8 mouse cellular contexts compared by ENCODE assay signal in the genomic region with DNA sequence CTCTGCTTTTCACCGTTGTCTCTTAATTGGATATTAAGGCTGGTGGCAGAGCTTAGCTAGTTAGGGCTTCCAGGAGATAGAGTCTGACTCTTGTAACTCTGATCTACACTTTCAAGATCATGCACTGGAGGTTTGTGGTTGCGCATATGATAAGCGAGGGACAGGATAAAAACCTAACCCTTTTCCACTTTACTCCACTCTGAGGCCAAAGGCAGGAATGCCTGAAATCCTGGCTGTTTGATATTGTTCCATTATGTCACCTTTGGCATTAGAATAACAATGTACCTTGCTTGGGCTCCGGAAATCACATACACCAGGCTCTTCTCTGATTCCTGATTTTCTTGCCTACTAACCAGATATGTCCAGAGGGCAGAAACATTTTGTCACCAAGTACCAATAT. TPM values are rescaled to one million over a fixed set of nuclear protein-coding genes. Genes with fewer than 3 reads are reported as not detected.
DNase-seq lines count a peak whose midpoint lies in the region; ATAC-seq and TF ChIP-seq lines count a peak whose summit lies in the region.

No protein-coding gene starts in this region.

- TF ChIP-seq CTCF in forebrain, postnatal 0 days (IDR thresholded peaks at IDR 0.05; ENCODE audit: low read depth): no peak

- H3K9me3 ChIP-seq in heart, embryonic 15.5 days (replicated peaks): no peaks in the 10 kb centered on the region
- no peaks in the 10 kb centered on the region for H3K9me3 ChIP-seq in heart, embryonic 10.5 days
- no peaks in the 10 kb centered on the region for H3K9me3 ChIP-seq in forebrain, postnatal 0 days (ENCODE audit: low read length)
- H3K9me3 ChIP-seq in midbrain, embryonic 10.5 days (replicated peaks): no peaks in the 10 kb centered on the region

- peak overlapping the region; percentile 86; the same call in 1 of the 2 replicates for H3K4me2 ChIP-seq in heart, embryonic 15.5 days
- peak overlapping the region; percentile 66 for H3K4me2 ChIP-seq in forebrain, postnatal 0 days (ENCODE audit: low read depth)

- no peak overlapping the region for H3K9ac ChIP-seq in heart, embryonic 15.5 days
- peak overlapping the region; percentile 98 for H3K9ac ChIP-seq in forebrain, postnatal 0 days

- H3K36me3 ChIP-seq in heart, embryonic 15.5 days: no peaks in the 10 kb centered on the region
- H3K36me3 ChIP-seq in heart, embryonic 10.5 days: no peaks in the 10 kb centered on the region
- no peaks in the 10 kb centered on the region for H3K36me3 ChIP-seq in forebrain, postnatal 0 days (ENCODE audit: insufficient read depth)
- no peaks in the 10 kb centered on the region for H3K36me3 ChIP-seq in midbrain, embryonic 10.5 days

- no peak for ATAC-seq in heart, embryonic 15.5 days (replicated peaks; ENCODE audit: insufficient number of reproducible peaks, insufficient read depth, low FRiP score, low read depth)
- no peak for ATAC-seq in forebrain, postnatal 0 days

- 60% methylated on average over 4 of the region's 4 CpGs for WGBS in heart, embryonic 15.5 days
- WGBS in heart, embryonic 10.5 days: 68% methylated on average over 4 of the region's 4 CpGs
- WGBS in forebrain, postnatal 0 days: 46% methylated on average over 4 of the region's 4 CpGs
- 62% methylated on average over 4 of the region's 4 CpGs for WGBS in midbrain, embryonic 10.5 days

- no peak overlapping the region for H3K27ac ChIP-seq in heart, embryonic 15.5 days
- no peak overlapping the region for H3K27ac ChIP-seq in heart, embryonic 10.5 days
- peak overlapping the region; percentile 99 for H3K27ac ChIP-seq in forebrain, postnatal 0 days (ENCODE audit: low read depth, low read length)
- peak overlapping the region; percentile 98 for H3K27ac ChIP-seq in midbrain, embryonic 10.5 days (replicated peaks)

- H3K27me3 ChIP-seq in heart, embryonic 15.5 days: no peaks in the 10 kb centered on the region
- no peaks in the 10 kb centered on the region for H3K27me3 ChIP-seq in heart, embryonic 10.5 days (ENCODE audit: insufficient read depth, poor library complexity, severe bottlenecking)
- H3K27me3 ChIP-seq in forebrain, postnatal 0 days (ENCODE audit: insufficient read depth, low read length): no peaks in the 10 kb centered on the region
- no peaks in the 10 kb centered on the region for H3K27me3 ChIP-seq in midbrain, embryonic 10.5 days (ENCODE audit: low read depth, poor library complexity, severe bottlenecking)

- peak overlapping the region; percentile 82; the same call in 1 of the 2 replicates for H3K4me3 ChIP-seq in heart, embryonic 15.5 days
- no peak overlapping the region for H3K4me3 ChIP-seq in heart, embryonic 10.5 days
- H3K4me3 ChIP-seq in forebrain, postnatal 0 days (ENCODE audit: low read depth, low read length): peak overlapping the region; percentile 83
- peak overlapping the region; percentile 80 for H3K4me3 ChIP-seq in midbrain, embryonic 10.5 days

- DNase-seq in heart, embryonic 10.5 days (ENCODE audit: low spot score): no peak
- DNase-seq in brain, adult 2 months (ENCODE audit: low read depth, low spot score): peak; percentile 15
- DNase-seq in forebrain, postnatal 0 days: peak; percentile 51
- no peak for DNase-seq in midbrain, embryonic 10.5 days (ENCODE audit: low spot score)
- no peak for DNase-seq in right cerebral cortex, postnatal 4 days
- DNase-seq in spleen, postnatal 36 days (ENCODE audit: low spot score in 2 of 2): no peak
- no peak for DNase-seq in ovary, postnatal 10 days (ENCODE audit: low spot score)

- H3K4me1 ChIP-seq in heart, embryonic 15.5 days (replicated peaks): peaks cover 9% of the 10 kb centered on the region; the same call in 1 of the 2 replicates
- H3K4me1 ChIP-seq in heart, embryonic 10.5 days: no peaks in the 10 kb centered on the region; the same call in 1 of the 2 replicates
- H3K4me1 ChIP-seq in forebrain, postnatal 0 days (ENCODE audit: insufficient read depth): peaks cover 11% of the 10 kb centered on the region; the same call in 1 of the 2 replicates
- H3K4me1 ChIP-seq in midbrain, embryonic 10.5 days: peaks cover 19% of the 10 kb centered on the region

RNA-seq across cellular contexts. Expression of gene Lancl2, which starts 0.7 kb away (rescaled TPM):
- 15.8 and 18.9 TPM in 2 replicates for polyA plus RNA-seq in heart, embryonic 15.5 days (2015; fragmentation: Nextera tagmentation; extraction: Ambion mirVana)
- polyA plus RNA-seq in heart, embryonic 10.5 days (2016; fragmentation: Nextera tagmentation; extraction: Ambion mirVana): 20.6 and 22.2 TPM in 2 replicates
- 146 and 150 TPM in 2 replicates for total RNA-seq in forebrain, postnatal 0 days (2014; rRNA removed)
- polyA plus RNA-seq in forebrain, postnatal 0 days (2015; fragmentation: Nextera tagmentation; extraction: Ambion mirVana): 76.0 and 102 TPM in 2 replicates
- polyA plus RNA-seq in midbrain, embryonic 10.5 days (2016; fragmentation: Nextera tagmentation; extraction: Ambion mirVana): 39.3 and 45.7 TPM in 2 replicates

RNA-seq across cellular contexts. Expression of gene Pyurf, which starts 9.8 kb away (rescaled TPM):
- 24.8 and 25.9 TPM in 2 replicates for polyA plus RNA-seq in heart, embryonic 15.5 days (2015; fragmentation: Nextera tagmentation; extraction: Ambion mirVana)
- polyA plus RNA-seq in heart, embryonic 10.5 days (2016; fragmentation: Nextera tagmentation; extraction: Ambion mirVana): 23.5 and 28.4 TPM in 2 replicates
- total RNA-seq in forebrain, postnatal 0 days (2014; rRNA removed): 9.7 and 11.8 TPM in 2 replicates
- 9.0 and 9.6 TPM in 2 replicates for polyA plus RNA-seq in forebrain, postnatal 0 days (2015; fragmentation: Nextera tagmentation; extraction: Ambion mirVana)
- 17.7 and 18.8 TPM in 2 replicates for polyA plus RNA-seq in midbrain, embryonic 10.5 days (2016; fragmentation: Nextera tagmentation; extraction: Ambion mirVana)

Comparison
In these comparisons a context has a peak if more than half of its experiments do, and no peak if none do; other contexts are left out.
1. H3K27ac ChIP-seq: peak in forebrain, postnatal 0 days (single experiment) and midbrain, embryonic 10.5 days (single experiment); none in heart, embryonic 15.5 days (single experiment) and heart, embryonic 10.5 days (single experiment).
2. DNase-seq: peak in brain, adult 2 months (single experiment) and forebrain, postnatal 0 days (single experiment); none in heart, embryonic 10.5 days (single experiment), midbrain, embryonic 10.5 days (single experiment), right cerebral cortex, postnatal 4 days (single experiment), spleen, postnatal 36 days (0 of 2) and ovary, postnatal 10 days (single experiment).